Mouse (Mus musculus) stomach, postnatal 0 days (tissue): ENCODE measurements at regions not wholly inside any gene's neighbourhood (a gene's known extent, or its start where the extent isn't known, plus 50 kb on each side); places are given as distances from the start of the nearest gene placed in this dataset.

Experiments used
- ATAC-seq: fragments of 200-750 bp; cut with Nextera tagmentation; 2 replicates; pipeline ENCODE4 v1.8.0; 2017; ENCODE audit not compliant: low FRiP score, low TSS enrichment
- DNase-seq: peaks from one replicate; pipeline ENCODE4 v3.0.0-alpha.2; 2016; ENCODE audit warnings: low spot score
- H3K27ac ChIP-seq: fragments of 300-500 bp; sonication (generic); replicated peaks from 2 replicates; pipeline ENCODE4 v1.5.1; 2014; ENCODE audit warnings: mild to moderate bottlenecking, control low read depth
- H3K27me3 ChIP-seq: fragments of 300-500 bp; sonication (generic); 2 replicates; pipeline ENCODE4 v1.6.1; 2014; ENCODE audit warnings: low read length; ENCODE audit not compliant: control insufficient read depth, insufficient read depth
- H3K36me3 ChIP-seq: fragments of 300-500 bp; sonication (generic); 2 replicates; pipeline ENCODE4 v1.6.1; 2014; ENCODE audit warnings: low read length, mixed read lengths; ENCODE audit not compliant: control insufficient read depth, insufficient read depth
- H3K4me1 ChIP-seq: fragments of 300-500 bp; sonication (generic); replicated peaks from 2 replicates; pipeline ENCODE4 v1.6.1; 2014; ENCODE audit warnings: antibody characterized with exemption; ENCODE audit not compliant: control insufficient read depth, insufficient read depth
- H3K4me2 ChIP-seq: fragments of 300-500 bp; sonication (generic); replicated peaks from 2 replicates; pipeline ENCODE4 v1.6.1; 2014; ENCODE audit warnings: low read depth, mild to moderate bottlenecking, control low read depth, moderate library complexity
- H3K4me3 ChIP-seq: fragments of 300-500 bp; sonication (generic); 2 replicates; pipeline ENCODE4 v1.5.1; 2014; ENCODE audit warnings: low read depth, low read length, control low read depth
- H3K9ac ChIP-seq: fragments of 300-500 bp; sonication (generic); 2 replicates; pipeline ENCODE4 v1.6.1; 2014; ENCODE audit warnings: mild to moderate bottlenecking, low read length, control low read depth, mixed read lengths
- H3K9me3 ChIP-seq: fragments of 300-500 bp; sonication (generic); 2 replicates; pipeline ENCODE4 v1.6.1; 2016; ENCODE audit warnings: low read length; ENCODE audit not compliant: control insufficient read depth
- CTCF ChIP-seq: IDR thresholded peaks from 2 replicates; pipeline ENCODE4 v1.5.1; 2016; ENCODE audit warnings: antibody characterized with exemption, low read depth, mild to moderate bottlenecking, moderate library complexity
- EP300 ChIP-seq: optimal IDR thresholded peaks from 2 replicates; pipeline ENCODE3; 2016; ENCODE audit warnings: antibody characterized with exemption
- WGBS: fragments of 180-500 bp; shearing (Covaris S2); extraction: QIAGEN DNeasy Blood & Tissue Kit; methylation state at CpG from one replicate; pipeline ENCODE4 v1.1.7; 2014; 5-methylcytosine and 5-hydroxymethylcytosine counted together

DNA sequence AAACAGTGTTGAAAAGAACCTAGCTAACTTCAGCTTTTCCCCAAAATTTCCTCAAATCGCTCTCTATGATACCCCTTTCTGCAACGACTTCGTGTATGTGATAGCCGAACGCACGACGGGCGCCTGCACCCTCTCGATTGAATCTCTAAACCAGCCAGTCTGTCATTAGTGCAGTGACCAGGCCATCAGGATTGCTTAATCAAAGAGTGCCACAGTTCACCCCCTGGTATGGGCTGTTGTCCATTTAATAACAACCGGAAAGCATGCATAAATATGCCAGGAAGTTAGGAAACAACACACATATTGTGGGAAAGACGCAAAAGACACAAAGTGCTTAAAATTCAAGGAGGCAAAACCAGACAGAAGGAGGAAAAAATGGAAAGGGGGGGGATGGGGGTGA lies 149.2 kb downstream of the Gm12728 start:
- Histone ChIP-seq H3K4me1 (no peaks in the 10 kb centered on the region), H3K4me2 (no peak overlapping the region), H3K9ac (no peak overlapping the region), H3K27me3 (no peaks in the 10 kb centered on the region), H3K27ac (no peak overlapping the region), H3K4me3 (no peak overlapping the region), H3K9me3 (no peaks in the 10 kb centered on the region), H3K36me3 (no peaks in the 10 kb centered on the region)
- TF ChIP-seq EP300 (no peak), CTCF (no peak)
- WGBS: 88% methylated on average over 11 of the region's 11 CpGs
- DNase-seq (no peak), ATAC-seq (no peak)

GRCm38 (mm10) chr4:105939636-105940199 lies 150.0 kb downstream of the Gm12728 start:
- DNase-seq (no peak), ATAC-seq (no peak)
- TF ChIP-seq EP300: no peak
- no peak for TF ChIP-seq CTCF
- H3K4me3 ChIP-seq: no peak overlapping the region
- no peaks in the 10 kb centered on the region for H3K27me3 ChIP-seq
- H3K36me3 ChIP-seq: no peaks in the 10 kb centered on the region
- no peak overlapping the region for H3K27ac ChIP-seq
- H3K9ac ChIP-seq: no peak overlapping the region
- H3K4me1 ChIP-seq: no peaks in the 10 kb centered on the region
- WGBS: 74% methylated on average over 11 of the region's 11 CpGs
- no peak overlapping the region for H3K4me2 ChIP-seq
- no peaks in the 10 kb centered on the region for H3K9me3 ChIP-seq

- TF ChIP-seq CTCF (no peak), EP300 (no peak)
- DNase-seq (no peak), ATAC-seq (no peak)
- H3K36me3 ChIP-seq: no peaks in the 10 kb centered on the region
- no peaks in the 10 kb centered on the region for H3K27me3 ChIP-seq
- no peak overlapping the region for H3K9ac ChIP-seq
- H3K9me3 ChIP-seq: no peaks in the 10 kb centered on the region
- H3K4me2 ChIP-seq: no peak overlapping the region
- no peak overlapping the region for H3K27ac ChIP-seq
- H3K4me1 ChIP-seq: no peaks in the 10 kb centered on the region
- no peak overlapping the region for H3K4me3 ChIP-seq
- 87% methylated on average over 7 of the region's 7 CpGs for WGBS
Observed at GRCm38 (mm10) chr4:105940891-105941290, 151.2 kb downstream of the Gm12728 start.

- Histone ChIP-seq H3K27ac (no peak overlapping the region), H3K4me3 (no peak overlapping the region), H3K9ac (no peak overlapping the region), H3K4me2 (no peak overlapping the region), H3K36me3 (no peaks in the 10 kb centered on the region), H3K9me3 (no peaks in the 10 kb centered on the region), H3K4me1 (no peaks in the 10 kb centered on the region), H3K27me3 (no peaks in the 10 kb centered on the region)
- peak; percentile 55 for DNase-seq
- 44% methylated on average over 7 of the region's 7 CpGs for WGBS
- TF ChIP-seq EP300: no peak
- peak; percentile 83 for TF ChIP-seq CTCF
- no peak for ATAC-seq
Observed at GRCm38 (mm10) chr4:105941785-105942184, 152.1 kb downstream of the Gm12728 start.

DNA sequence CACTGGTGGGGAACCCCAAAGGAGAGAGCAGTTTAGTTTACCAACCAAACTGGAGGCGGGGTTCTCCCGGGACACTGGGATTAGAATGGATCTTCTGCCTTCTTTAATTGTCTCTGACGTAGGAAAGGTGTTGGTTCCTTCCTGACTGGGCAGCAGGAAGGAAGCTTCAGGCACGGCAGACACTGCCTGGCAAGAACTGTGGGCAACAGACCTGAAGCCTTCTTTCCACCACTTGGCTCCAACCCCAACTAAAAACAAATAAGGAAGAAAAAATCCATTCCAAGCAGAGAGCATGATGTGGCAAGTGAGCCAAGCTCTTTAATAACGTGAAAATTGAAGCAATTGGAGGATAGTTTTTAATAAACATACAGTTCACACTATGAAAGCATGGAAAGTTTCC lies 155.3 kb downstream of the Gm12728 start:
- Histone ChIP-seq H3K9me3 (no peaks in the 10 kb centered on the region), H3K27me3 (no peaks in the 10 kb centered on the region), H3K27ac (no peak overlapping the region), H3K36me3 (no peaks in the 10 kb centered on the region), H3K4me3 (no peak overlapping the region), H3K9ac (no peak overlapping the region), H3K4me1 (no peaks in the 10 kb centered on the region), H3K4me2 (no peak overlapping the region)
- DNase-seq (no peak), ATAC-seq (no peak)
- no peak for TF ChIP-seq EP300
- TF ChIP-seq CTCF: no peak
- WGBS: 30% methylated on average over 5 of the region's 5 CpGs

DNA sequence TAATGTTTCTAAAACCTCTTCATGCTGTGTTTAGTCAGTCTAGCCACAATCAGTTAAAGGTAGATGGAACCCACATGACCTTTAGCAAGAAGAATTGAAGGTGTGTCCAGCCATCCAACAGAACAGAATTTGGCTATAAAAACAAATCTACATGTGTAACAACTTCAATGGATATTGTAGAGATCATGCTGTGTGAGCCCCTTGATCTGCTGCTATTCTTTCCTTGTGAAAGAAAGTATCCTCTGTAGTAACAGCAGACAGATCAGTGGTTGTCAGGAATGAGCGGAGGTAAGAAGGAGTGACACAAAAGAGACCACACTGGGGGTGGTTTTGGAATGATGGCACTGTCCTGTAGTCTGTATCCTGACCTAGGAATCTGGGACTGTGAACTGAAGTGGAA lies 156.3 kb downstream of the Gm12728 start:
- DNase-seq (no peak), ATAC-seq (no peak)
- WGBS: 96% methylated on average over 1 of the region's 1 CpGs
- H3K4me2 ChIP-seq: no peak overlapping the region
- H3K4me1 ChIP-seq: no peaks in the 10 kb centered on the region
- H3K27me3 ChIP-seq: no peaks in the 10 kb centered on the region
- H3K9me3 ChIP-seq: no peaks in the 10 kb centered on the region
- no peak for TF ChIP-seq CTCF
- no peak for TF ChIP-seq EP300
- H3K4me3 ChIP-seq: no peak overlapping the region
- H3K9ac ChIP-seq: no peak overlapping the region
- H3K36me3 ChIP-seq: no peaks in the 10 kb centered on the region
- no peak overlapping the region for H3K27ac ChIP-seq
